Mouse (Mus musculus): Measurements from ENCODE around the gene Hectd1.

DNA sequence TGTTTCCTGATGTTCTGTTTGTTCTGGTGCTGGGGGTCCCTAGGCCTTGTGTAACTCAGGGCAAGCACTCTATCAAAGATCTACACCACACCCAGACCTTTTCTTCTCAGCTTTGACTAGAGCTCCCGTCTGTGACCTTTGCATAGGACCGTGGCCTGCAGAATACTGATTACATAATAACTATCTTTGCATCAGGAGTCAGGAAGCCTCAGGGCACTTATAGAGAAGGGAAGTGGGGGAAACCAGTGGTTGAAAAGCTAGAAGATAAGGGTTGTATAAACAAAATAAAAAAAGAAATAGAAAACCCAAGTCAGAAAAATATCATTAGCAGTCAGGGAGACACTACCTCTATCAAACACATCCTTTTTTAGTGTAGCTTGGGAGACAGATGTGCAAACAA, 20.6 kb upstream of the Hectd1 start:
- TF ChIP-seq CTCF (IDR thresholded peaks at IDR 0.05; ENCODE audit: control insufficient read depth, insufficient read depth, insufficient replicate concordance, low read depth, low read length) (no peak), POLR2A (IDR thresholded peaks at IDR 0.05; ENCODE audit: control insufficient read depth, low read depth, low read length) (no peak)

Data from testis, adult 2 months (tissue).